Mouse (Mus musculus) right cerebral cortex, adult 18-20 months (tissue): Measurements from ENCODE around the gene Yju2.
A peak's percentile ranks its signal among the peaks of the same experiment; 100 is the strongest.

Source experiments
- DNase-seq: peaks from one replicate; pipeline ENCODE4 v3.0.0; 2022; ENCODE audit warnings: mixed read lengths

Yju2 gene

GRCm38 (mm10) chr17:56008356-56009087, 49.6 kb downstream of the Yju2 start:
- DNase-seq, result peak; percentile 96

DNA sequence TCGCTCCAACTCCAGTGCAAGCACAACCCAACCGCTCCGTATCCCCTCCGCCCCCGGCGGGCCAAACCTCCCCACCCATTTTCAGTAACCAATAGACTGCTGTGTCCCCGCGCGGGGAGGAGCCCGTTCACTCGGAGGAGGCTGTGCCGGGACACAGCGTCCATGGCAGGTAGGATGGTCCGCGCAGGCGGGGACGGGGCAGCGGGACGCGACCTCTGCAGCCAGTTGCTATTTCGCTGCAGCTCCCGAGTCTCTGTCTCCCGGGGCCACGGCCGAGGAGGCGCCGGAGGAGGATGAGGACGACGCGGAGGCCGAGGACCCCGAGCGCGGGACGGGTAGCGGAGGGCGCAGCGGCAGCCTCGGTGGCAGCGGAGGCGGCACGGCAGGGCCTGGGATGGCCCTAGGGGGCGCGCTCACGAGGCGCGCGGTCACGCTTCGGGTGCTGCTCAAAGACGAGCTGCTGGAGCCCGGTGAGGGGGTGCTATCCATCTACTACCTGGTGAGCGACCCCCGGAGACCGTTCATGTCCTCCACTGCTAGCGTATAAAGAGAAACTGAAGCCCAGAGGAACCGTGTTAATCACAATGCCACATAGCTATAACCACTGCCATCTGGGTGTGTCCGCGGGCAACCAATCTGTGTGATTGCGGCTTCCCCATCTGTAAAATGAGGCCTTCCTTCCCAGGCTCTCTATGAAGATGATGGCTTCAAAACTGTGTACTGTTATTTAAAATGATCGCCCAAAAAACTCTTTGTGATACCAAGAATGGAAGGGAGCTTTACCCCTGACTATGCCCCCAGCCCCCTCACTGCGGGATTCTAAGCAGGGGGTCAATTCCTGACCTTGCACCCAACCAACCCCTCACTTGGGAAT, 50.4 kb downstream of the Yju2 start:
- peak; percentile 96 for DNase-seq

DNA sequence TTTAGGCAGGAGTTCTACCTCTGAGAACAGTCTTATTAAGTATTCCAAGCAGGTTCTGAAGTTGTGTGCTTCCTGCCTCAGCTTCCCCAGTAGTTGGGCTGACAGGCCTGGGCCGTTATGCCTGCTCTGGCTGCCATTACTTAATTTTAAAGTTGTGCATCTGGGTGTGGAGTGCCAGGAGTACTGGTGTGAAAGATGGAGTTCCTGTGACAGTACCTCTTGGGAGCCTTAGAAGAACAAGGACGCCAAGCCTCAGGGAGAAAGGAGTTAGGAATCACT, 51.0 kb downstream of the Yju2 start:
- DNase-seq, result no peak

- DNase-seq, result no peak
These were observed 51.4 kb downstream of the Yju2 start for GRCm38 (mm10) chr17:56010255-56010654.

- peak; percentile 60 for DNase-seq
These were observed 51.8 kb downstream of the Yju2 start for GRCm38 (mm10) chr17:56010681-56011080.

DNA sequence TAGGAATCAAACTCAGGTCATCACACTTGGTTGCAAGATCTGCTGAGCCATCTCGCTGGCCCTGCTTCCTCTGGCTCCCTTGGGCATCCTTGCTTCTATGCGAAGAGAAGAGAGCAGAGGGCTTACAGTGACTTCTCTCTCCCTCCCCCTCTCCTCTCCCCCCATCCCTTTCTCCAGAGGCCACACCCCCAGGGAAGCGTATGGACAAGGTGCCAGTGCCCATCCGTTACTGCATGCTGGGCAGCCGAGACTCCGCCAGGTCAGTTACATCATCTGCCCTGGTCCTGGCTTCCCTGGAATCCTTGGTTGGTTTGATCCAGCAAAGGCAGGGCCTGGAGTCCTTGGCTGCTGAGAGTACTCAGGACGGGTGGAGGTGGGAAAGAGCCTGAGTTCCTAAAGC, 52.5 kb downstream of the Yju2 start:
- DNase-seq, result no peak

- DNase-seq, result no peak
These were observed 56.4 kb downstream of the Yju2 start for GRCm38 (mm10) chr17:56015293-56015692.

- no peak for DNase-seq
These were observed 57.5 kb downstream of the Yju2 start for GRCm38 (mm10) chr17:56016382-56016781.

- no peak for DNase-seq
These were observed 58.2 kb downstream of the Yju2 start for GRCm38 (mm10) chr17:56016793-56017785.

- no peak for DNase-seq
These were observed 58.9 kb downstream of the Yju2 start for GRCm38 (mm10) chr17:56017848-56018247.
